Mouse (Mus musculus): ENCODE results near the gene Mrps6. TPM values are rescaled to one million over a fixed set of nuclear protein-coding genes. Genes with fewer than 3 reads are reported as not detected.
A peak's percentile ranks its signal among the peaks of the same experiment; 100 is the strongest.

Gene Mrps6
- polyA plus RNA-seq, 1 experiment from 2014 or later: 118 TPM

GRCm38 (mm10) chr16:92058644-92059620 lies 862 bp downstream of the Mrps6 start:
- Histone ChIP-seq H3K9me3 (ENCODE audit: control insufficient read depth, low read length) (no peaks in the 10 kb centered on the region; the same call in none of the 2 replicates), H3K27ac (ENCODE audit: low read depth, low read length) (no peak overlapping the region)
- DNase-seq (ENCODE audit: low spot score, missing footprints): peak; percentile 92

GRCm38 (mm10) chr16:92060213-92060612 lies 2.1 kb downstream of the Mrps6 start:
- no peak overlapping the region for H3K9ac ChIP-seq (ENCODE audit: low read length)
- H3K4me3 ChIP-seq (ENCODE audit: low read depth, low read length): no peak overlapping the region
- no peak overlapping the region for H3K4me2 ChIP-seq
- peak; percentile 59 for DNase-seq (ENCODE audit: low spot score, missing footprints)
- no peak for ATAC-seq (ENCODE audit: low FRiP score)
- 67% methylated on average over 3 of the region's 3 CpGs for WGBS
- no peaks in the 10 kb centered on the region for H3K27me3 ChIP-seq (ENCODE audit: control insufficient read depth, insufficient read depth, low read length)
- no peak overlapping the region for H3K27ac ChIP-seq (ENCODE audit: low read depth, low read length)
- peaks cover 12% of the 10 kb centered on the region for H3K4me1 ChIP-seq (ENCODE audit: control insufficient read depth, insufficient read depth, low read length)
- no peaks in the 10 kb centered on the region for H3K9me3 ChIP-seq (ENCODE audit: control insufficient read depth, low read length)
- H3K36me3 ChIP-seq (ENCODE audit: control insufficient read depth, insufficient read depth, low read length): no peaks in the 10 kb centered on the region; the same call in 1 of the 2 replicates

More at GRCm38 (mm10) chr16:92058644-92059620, 862 bp downstream of the Mrps6 start:
- no peak; the same call in 1 of the 2 replicates for ATAC-seq (ENCODE audit: low FRiP score)
- Histone ChIP-seq H3K27me3 (ENCODE audit: control insufficient read depth, insufficient read depth, low read length) (no peaks in the 10 kb centered on the region), H3K4me2 (peak overlapping the region; percentile 96), H3K4me3 (ENCODE audit: low read depth, low read length) (peak overlapping the region; percentile 89), H3K9ac (ENCODE audit: low read length) (peak overlapping the region; percentile 85), H3K4me1 (ENCODE audit: control insufficient read depth, insufficient read depth, low read length) (peaks cover 12% of the 10 kb centered on the region), H3K36me3 (ENCODE audit: control insufficient read depth, insufficient read depth, low read length) (no peaks in the 10 kb centered on the region; the same call in 1 of the 2 replicates)
- 1% methylated on average over 59 of the region's 63 CpGs for WGBS

- Histone ChIP-seq H3K4me3 (ENCODE audit: low read depth, low read length) (no peak overlapping the region), H3K4me2 (no peak overlapping the region), H3K9me3 (ENCODE audit: control insufficient read depth, low read length) (no peaks in the 10 kb centered on the region), H3K9ac (ENCODE audit: low read length) (no peak overlapping the region), H3K36me3 (ENCODE audit: control insufficient read depth, insufficient read depth, low read length) (no peaks in the 10 kb centered on the region; the same call in 1 of the 2 replicates), H3K4me1 (ENCODE audit: control insufficient read depth, insufficient read depth, low read length) (peaks cover 12% of the 10 kb centered on the region), H3K27me3 (ENCODE audit: control insufficient read depth, insufficient read depth, low read length) (no peaks in the 10 kb centered on the region), H3K27ac (ENCODE audit: low read depth, low read length) (no peak overlapping the region)
- DNase-seq (ENCODE audit: low spot score, missing footprints) (peak; percentile 41), ATAC-seq (ENCODE audit: low FRiP score) (no peak)
- WGBS: 97% methylated on average over 7 of the region's 7 CpGs
Measured at GRCm38 (mm10) chr16:92061586-92061985, 3.5 kb downstream of the Mrps6 start.

- Histone ChIP-seq H3K4me2 (no peak overlapping the region), H3K27me3 (ENCODE audit: control insufficient read depth, insufficient read depth, low read length) (no peaks in the 10 kb centered on the region), H3K36me3 (ENCODE audit: control insufficient read depth, insufficient read depth, low read length) (peaks cover 3% of the 10 kb centered on the region; the same call in 1 of the 2 replicates), H3K9me3 (ENCODE audit: control insufficient read depth, low read length) (no peaks in the 10 kb centered on the region), H3K27ac (ENCODE audit: low read depth, low read length) (no peak overlapping the region), H3K9ac (ENCODE audit: low read length) (no peak overlapping the region), H3K4me3 (ENCODE audit: low read depth, low read length) (no peak overlapping the region), H3K4me1 (ENCODE audit: control insufficient read depth, insufficient read depth, low read length) (peaks cover 12% of the 10 kb centered on the region)
- 95% methylated on average over 1 of the region's 1 CpGs for WGBS
- DNase-seq (ENCODE audit: low spot score, missing footprints) (peak; percentile 62), ATAC-seq (ENCODE audit: low FRiP score) (no peak)
Measured at GRCm38 (mm10) chr16:92062832-92063231, 4.8 kb downstream of the Mrps6 start.

- no peak for ATAC-seq (ENCODE audit: low FRiP score)
- Histone ChIP-seq H3K4me1 (ENCODE audit: control insufficient read depth, insufficient read depth, low read length) (peaks cover 3% of the 10 kb centered on the region; the same call in 1 of the 2 replicates), H3K4me3 (ENCODE audit: low read depth, low read length) (no peak overlapping the region), H3K27ac (ENCODE audit: low read depth, low read length) (no peak overlapping the region), H3K9me3 (ENCODE audit: control insufficient read depth, low read length) (no peaks in the 10 kb centered on the region), H3K27me3 (ENCODE audit: control insufficient read depth, insufficient read depth, low read length) (no peaks in the 10 kb centered on the region), H3K36me3 (ENCODE audit: control insufficient read depth, insufficient read depth, low read length) (peaks cover 3% of the 10 kb centered on the region; the same call in 1 of the 2 replicates), H3K9ac (ENCODE audit: low read length) (no peak overlapping the region), H3K4me2 (no peak overlapping the region)
- no peak for DNase-seq (ENCODE audit: low spot score, missing footprints)
- WGBS: 94% methylated on average over 2 of the region's 2 CpGs
Measured at GRCm38 (mm10) chr16:92064801-92065200, 6.7 kb downstream of the Mrps6 start.

GRCm38 (mm10) chr16:92070338-92070737 lies 12.3 kb downstream of the Mrps6 start:
- H3K27me3 ChIP-seq (ENCODE audit: control insufficient read depth, insufficient read depth, low read length): no peaks in the 10 kb centered on the region
- H3K9me3 ChIP-seq (ENCODE audit: control insufficient read depth, low read length): no peaks in the 10 kb centered on the region
- no peak overlapping the region for H3K4me3 ChIP-seq (ENCODE audit: low read depth, low read length)
- H3K36me3 ChIP-seq (ENCODE audit: control insufficient read depth, insufficient read depth, low read length): peaks cover 3% of the 10 kb centered on the region; the same call in 1 of the 2 replicates
- no peak overlapping the region for H3K9ac ChIP-seq (ENCODE audit: low read length)
- no peak for ATAC-seq (ENCODE audit: low FRiP score)
- 93% methylated on average over 8 of the region's 8 CpGs for WGBS
- H3K4me2 ChIP-seq: no peak overlapping the region
- no peaks in the 10 kb centered on the region for H3K4me1 ChIP-seq (ENCODE audit: control insufficient read depth, insufficient read depth, low read length)
- no peak for DNase-seq (ENCODE audit: low spot score, missing footprints)
- H3K27ac ChIP-seq (ENCODE audit: low read depth, low read length): no peak overlapping the region

- H3K9ac ChIP-seq (ENCODE audit: low read length): no peak overlapping the region
- 95% methylated on average over 8 of the region's 8 CpGs for WGBS
- peaks cover 15% of the 10 kb centered on the region for H3K36me3 ChIP-seq (ENCODE audit: control insufficient read depth, insufficient read depth, low read length)
- ATAC-seq (ENCODE audit: low FRiP score): no peak
- no peak for DNase-seq (ENCODE audit: low spot score, missing footprints)
- no peaks in the 10 kb centered on the region for H3K4me1 ChIP-seq (ENCODE audit: control insufficient read depth, insufficient read depth, low read length)
- no peaks in the 10 kb centered on the region for H3K9me3 ChIP-seq (ENCODE audit: control insufficient read depth, low read length)
- no peak overlapping the region for H3K4me3 ChIP-seq (ENCODE audit: low read depth, low read length)
- no peak overlapping the region for H3K27ac ChIP-seq (ENCODE audit: low read depth, low read length)
- no peaks in the 10 kb centered on the region for H3K27me3 ChIP-seq (ENCODE audit: control insufficient read depth, insufficient read depth, low read length)
- no peak overlapping the region for H3K4me2 ChIP-seq
Measured at GRCm38 (mm10) chr16:92076797-92077196, 18.7 kb downstream of the Mrps6 start.

- no peaks in the 10 kb centered on the region for H3K36me3 ChIP-seq (ENCODE audit: control insufficient read depth, insufficient read depth, low read length)
- no peaks in the 10 kb centered on the region for H3K27me3 ChIP-seq (ENCODE audit: control insufficient read depth, insufficient read depth, low read length)
- no peak for ATAC-seq (ENCODE audit: low FRiP score)
- no peak overlapping the region for H3K27ac ChIP-seq (ENCODE audit: low read depth, low read length)
- DNase-seq (ENCODE audit: low spot score, missing footprints): no peak
- no peaks in the 10 kb centered on the region for H3K9me3 ChIP-seq (ENCODE audit: control insufficient read depth, low read length)
- no peaks in the 10 kb centered on the region for H3K4me1 ChIP-seq (ENCODE audit: control insufficient read depth, insufficient read depth, low read length)
- no peak overlapping the region for H3K4me3 ChIP-seq (ENCODE audit: low read depth, low read length)
- 90% methylated on average over 10 of the region's 10 CpGs for WGBS
- no peak overlapping the region for H3K4me2 ChIP-seq
- H3K9ac ChIP-seq (ENCODE audit: low read length): no peak overlapping the region
Measured at GRCm38 (mm10) chr16:92083771-92084453, 25.8 kb downstream of the Mrps6 start.

GRCm38 (mm10) chr16:92089225-92089624 lies 31.2 kb downstream of the Mrps6 start:
- H3K27me3 ChIP-seq (ENCODE audit: control insufficient read depth, insufficient read depth, low read length): no peaks in the 10 kb centered on the region
- H3K9ac ChIP-seq (ENCODE audit: low read length): no peak overlapping the region
- no peaks in the 10 kb centered on the region for H3K4me1 ChIP-seq (ENCODE audit: control insufficient read depth, insufficient read depth, low read length)
- DNase-seq (ENCODE audit: low spot score, missing footprints): no peak
- 69% methylated on average over 3 of the region's 3 CpGs for WGBS
- no peak overlapping the region for H3K4me3 ChIP-seq (ENCODE audit: low read depth, low read length)
- H3K36me3 ChIP-seq (ENCODE audit: control insufficient read depth, insufficient read depth, low read length): no peaks in the 10 kb centered on the region
- ATAC-seq (ENCODE audit: low FRiP score): no peak
- no peaks in the 10 kb centered on the region for H3K9me3 ChIP-seq (ENCODE audit: control insufficient read depth, low read length)
- H3K4me2 ChIP-seq: no peak overlapping the region
- H3K27ac ChIP-seq (ENCODE audit: low read depth, low read length): no peak overlapping the region

Data from midbrain, embryonic 11.5 days (tissue).